Mouse (Mus musculus) left cerebral cortex, adult 2 months (tissue): ENCODE data around the gene Smim17. TPM values are rescaled to one million over a fixed set of nuclear protein-coding genes. Genes with fewer than 3 reads are reported as not detected.
"Not testable (repeated sequence)": the region's sequence is repeated elsewhere in the genome, so short reads cannot be mapped to it uniquely, and the experiment has no call there.

Experiments
- DNase-seq, 2 experiments: peaks; one replicate each; pipeline ENCODE4 v3.0.0; 2021 to 2022; ENCODE audit warnings: low spot score in 2 of 2, mixed read lengths in 1 of 2; ENCODE audit errors: extremely low spot score in 1 of 2
- H3K27ac ChIP-seq: fragments of 200-600 bp; 2 replicates; pipeline ENCODE4 v1.8.1; 2022
- H3K4me3 ChIP-seq: fragments of 200-600 bp; 2 replicates; pipeline ENCODE4 v1.8.1; 2022
- CTCF ChIP-seq: fragments of 200-600 bp; IDR thresholded peaks from 2 replicates; pipeline ENCODE4 v1.8.1; 2022; ENCODE audit warnings: antibody characterized with exemption, mild to moderate bottlenecking, moderate library complexity
- intact Hi-C: fragments of 180-260 bp; cut with DNase I; formaldehyde crosslinking; loops from one replicate; pipeline ENCODE4 v1.15.1; 2025
- total RNA-seq, 2 experiments: library from RNA; stranded (reverse); gene quantifications; 2 replicates each; pipeline ENCODE4 v1.2.3; 2021

Gene Smim17
- total RNA-seq, 2 experiments from 2014 or later, result 15.4 to 17.0 TPM

DNA sequence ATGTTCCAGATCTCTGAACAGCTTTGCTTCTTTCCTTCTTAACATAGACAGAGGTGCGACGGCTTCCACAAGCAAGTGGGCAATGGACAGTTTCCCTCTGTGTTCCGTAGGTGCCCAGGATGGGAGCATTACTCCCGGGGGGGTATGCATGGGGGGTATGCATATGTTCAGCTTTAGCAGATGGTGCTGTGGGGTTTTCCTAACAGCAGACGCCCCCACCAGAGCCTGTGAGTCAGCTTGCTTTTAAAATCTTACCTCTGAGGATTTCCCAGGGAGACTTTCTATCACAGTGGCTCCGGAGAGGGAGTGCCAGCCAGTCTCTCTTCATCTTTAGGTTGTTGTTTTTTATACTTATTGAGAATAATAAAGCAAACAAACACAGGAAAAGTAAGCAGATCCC lies 21.4 kb downstream of the Smim17 start:
- no peak overlapping the region for H3K4me3 ChIP-seq
- no peak overlapping the region for H3K27ac ChIP-seq
- intact Hi-C loops, result loop anchor here (1.0 kb wide), 1 partner anchor 42 kb away; no protein-coding TSS in a partner anchor
- peak; percentile 44 to 49 for DNase-seq
- TF ChIP-seq CTCF, result no peak

DNA sequence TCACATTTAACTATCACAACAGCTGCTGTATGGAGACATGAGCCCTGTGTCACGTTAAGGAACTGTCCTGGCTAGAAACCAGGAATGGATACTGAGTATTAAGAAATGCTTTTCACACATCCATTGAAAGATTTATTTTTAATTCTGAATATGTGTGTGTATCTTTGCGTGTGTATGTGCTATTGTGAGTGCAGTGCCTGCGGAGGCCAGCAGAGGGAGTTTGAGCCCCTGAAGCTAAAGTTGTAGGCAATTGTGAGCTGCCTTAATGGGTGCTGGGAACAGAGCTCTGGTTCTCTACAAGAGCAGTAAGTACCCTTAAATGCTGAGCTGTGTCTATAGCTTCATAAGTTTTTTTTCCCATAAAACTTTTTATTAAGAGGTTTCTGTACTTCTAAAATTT lies 30.9 kb downstream of the Smim17 start:
- intact Hi-C loops, result no loop called here
- TF ChIP-seq CTCF, result peak; percentile 16

DNA sequence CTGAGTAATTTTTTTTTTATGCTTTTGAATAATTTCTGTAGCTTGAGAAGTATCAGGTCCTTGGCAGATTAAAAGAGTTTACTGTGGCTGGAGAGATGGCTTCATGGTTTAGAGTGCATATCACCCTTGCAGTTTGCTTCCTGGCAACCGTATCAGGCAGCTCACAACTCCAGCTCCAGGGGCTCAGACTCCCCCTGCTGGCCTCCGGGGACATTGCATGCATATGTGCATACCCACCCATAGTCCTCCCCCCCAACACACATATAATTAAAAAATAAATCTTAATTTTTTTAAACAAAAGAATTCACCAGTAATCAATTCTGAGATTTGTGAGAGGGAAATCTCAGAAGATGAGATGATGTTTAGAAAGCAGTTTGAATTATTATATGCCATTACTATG lies 31.8 kb downstream of the Smim17 start:
- TF ChIP-seq CTCF, result peak; percentile 55
- no peak for DNase-seq
- no peak overlapping the region for H3K4me3 ChIP-seq
- intact Hi-C loops, result loop anchor here (5.0 kb wide), 3 partner anchors 157 to 852 kb away; no protein-coding TSS in a partner anchor
- H3K27ac ChIP-seq, result no peak overlapping the region

More for the DNA sequence above, 30.9 kb downstream of the Smim17 start:
- DNase-seq, result no peak
- Histone ChIP-seq H3K27ac (no peak overlapping the region), H3K4me3 (no peak overlapping the region)

DNA sequence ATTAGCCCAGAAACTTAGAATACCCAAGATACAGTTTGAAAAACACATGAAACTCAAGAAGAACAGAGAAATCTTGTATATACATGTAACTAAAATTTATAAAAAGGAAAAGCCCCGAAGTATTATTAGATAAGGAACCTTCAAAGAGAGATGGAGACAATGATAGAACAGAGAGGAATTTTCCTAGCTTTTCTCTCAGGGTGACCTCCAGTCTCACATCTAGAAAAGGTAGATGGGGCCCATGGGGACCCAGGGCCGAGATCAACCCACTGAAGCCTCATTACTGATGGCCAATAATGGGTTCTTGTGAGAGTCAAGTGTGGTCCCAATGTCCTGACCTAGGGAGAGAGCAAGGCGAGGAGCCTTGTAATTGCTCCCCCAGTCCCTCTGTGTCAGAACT lies 39.9 kb downstream of the Smim17 start, which contains the start of gene Olfr1344:
Olfr1344 (plus strand) TSS at position 301 of the 400 bp plus-strand sequence.
- no peak within 1 kb of the TSS for H3K27ac ChIP-seq
- H3K4me3 ChIP-seq, result no peak within 1 kb of the TSS
- TF ChIP-seq CTCF, result no peak
- DNase-seq, result no peak
- intact Hi-C loops, result no loop called here

DNA sequence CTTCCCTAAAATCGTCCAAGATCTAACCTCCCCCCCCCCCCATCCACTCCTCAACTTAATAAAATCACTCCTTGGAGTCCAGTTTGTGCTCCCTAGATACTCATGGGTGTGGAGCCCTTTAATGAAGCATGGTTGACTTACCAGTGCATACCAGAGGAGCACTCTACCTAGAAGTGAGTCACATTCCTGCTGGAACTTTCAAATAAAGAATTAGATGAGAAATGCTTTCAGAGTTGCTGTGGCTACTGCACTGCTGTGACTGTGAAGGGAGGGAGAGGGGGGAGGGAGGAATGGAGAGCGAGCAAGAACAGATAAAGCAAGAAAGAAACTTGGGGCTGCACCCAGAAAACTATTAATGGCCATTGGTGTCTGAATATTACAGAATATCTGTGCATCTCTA lies 42.7 kb downstream of the Smim17 start:
- no peak for DNase-seq
- no peak overlapping the region for H3K27ac ChIP-seq
- intact Hi-C loops, result no loop called here
- H3K4me3 ChIP-seq, result no peak overlapping the region
- TF ChIP-seq CTCF, result no peak

DNA sequence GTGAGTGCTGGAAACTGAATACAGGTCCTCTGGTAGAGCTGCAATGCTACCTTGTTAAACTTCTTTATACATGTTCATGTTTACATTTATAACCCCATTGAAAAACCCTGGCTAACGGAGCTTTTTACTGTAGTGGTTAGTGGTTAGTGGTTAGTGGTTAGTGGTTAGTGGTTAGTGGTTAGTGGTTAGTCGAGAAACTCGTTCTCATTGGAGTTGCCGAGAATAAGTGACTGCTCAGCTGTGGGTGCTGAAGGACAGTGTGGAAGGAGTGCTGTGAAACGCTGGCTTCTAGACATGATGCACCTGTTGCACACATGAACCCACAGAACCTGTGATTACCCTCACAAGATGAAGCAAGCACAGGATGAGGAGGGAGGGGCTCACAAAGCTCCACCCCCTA lies 49.3 kb downstream of the Smim17 start:
- TF ChIP-seq CTCF, result no peak
- intact Hi-C loops, result no loop called here
- no peak overlapping the region for H3K27ac ChIP-seq
- no peak overlapping the region for H3K4me3 ChIP-seq
- no peak for DNase-seq

DNA sequence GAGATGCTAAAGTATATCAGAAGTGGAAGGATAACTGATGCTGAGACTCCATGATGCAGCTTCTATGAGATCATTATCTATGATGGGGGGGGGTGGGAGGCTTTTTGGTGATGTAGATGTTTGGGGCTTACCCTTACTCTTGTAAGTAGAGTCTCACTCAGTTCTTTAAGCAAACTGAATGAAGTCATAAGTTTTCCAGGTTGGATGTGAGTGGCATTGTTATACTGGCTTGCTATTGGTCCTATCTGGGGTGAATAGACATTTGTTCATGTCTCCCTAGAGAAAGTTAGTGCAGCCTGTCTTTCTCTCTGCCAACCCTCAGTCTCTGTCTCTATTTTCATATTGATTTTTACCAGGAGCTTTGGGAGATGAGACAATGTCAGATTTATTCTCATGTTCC lies 57.4 kb downstream of the Smim17 start, which contains the start of gene Olfr1336:
Olfr1336 (plus strand) TSS at position 301 of the 400 bp plus-strand sequence.
- no peak for DNase-seq
- intact Hi-C loops, result no loop called here
- TF ChIP-seq CTCF, result no peak
- H3K4me3 ChIP-seq, result no peak within 1 kb of the TSS
- H3K27ac ChIP-seq, result no peak within 1 kb of the TSS

DNA sequence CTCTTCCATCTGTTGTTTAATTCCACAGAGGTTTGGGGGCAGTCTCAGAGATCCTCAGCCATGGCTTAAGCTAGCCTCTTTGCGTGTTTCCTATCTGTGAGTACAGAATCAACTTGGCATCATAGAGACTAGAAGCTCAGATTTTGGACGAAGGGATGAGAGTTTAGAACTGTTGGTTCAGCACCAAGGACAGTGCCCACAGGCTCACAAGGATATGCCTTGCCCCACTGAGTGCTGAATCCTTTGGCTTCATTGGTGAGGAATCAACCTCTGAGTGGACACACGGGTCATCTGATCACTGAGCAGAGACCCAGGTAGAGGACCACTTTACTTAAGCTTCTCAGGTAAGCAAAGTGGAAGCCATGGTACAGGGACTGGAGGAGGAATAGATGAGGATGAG lies 57.9 kb downstream of the Smim17 start:
- H3K27ac ChIP-seq, result no peak overlapping the region
- no peak overlapping the region for H3K4me3 ChIP-seq
- intact Hi-C loops, result no loop called here
- no peak for TF ChIP-seq CTCF
- DNase-seq, result no peak

DNA sequence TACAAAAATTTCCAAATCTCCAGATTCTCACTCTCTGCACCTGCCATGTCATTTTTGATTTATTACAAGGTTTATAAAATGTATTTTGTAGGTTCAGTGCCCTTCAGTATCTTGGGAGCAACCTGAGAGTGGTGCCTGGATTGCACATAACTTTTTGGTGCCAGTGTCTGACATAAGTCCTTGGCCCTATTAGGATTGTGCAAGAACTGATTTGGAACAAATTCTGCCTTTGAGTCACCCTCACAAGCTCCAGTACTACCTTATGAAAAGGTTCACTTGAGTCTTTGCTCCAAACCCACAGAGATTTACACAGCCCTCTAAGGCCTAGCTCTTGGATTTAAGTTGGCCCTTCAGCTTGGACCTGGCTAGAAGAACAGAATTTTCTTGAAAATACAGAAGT lies 68.4 kb downstream of the Smim17 start, which contains the start of gene Olfr1346:
Olfr1346 (plus strand) TSS at position 151 of the 400 bp plus-strand sequence.
- DNase-seq, result no peak
- Histone ChIP-seq H3K27ac (no peak within 1 kb of the TSS), H3K4me3 (no peak within 1 kb of the TSS)
- intact Hi-C loops, result no loop called here
- TF ChIP-seq CTCF, result no peak

DNA sequence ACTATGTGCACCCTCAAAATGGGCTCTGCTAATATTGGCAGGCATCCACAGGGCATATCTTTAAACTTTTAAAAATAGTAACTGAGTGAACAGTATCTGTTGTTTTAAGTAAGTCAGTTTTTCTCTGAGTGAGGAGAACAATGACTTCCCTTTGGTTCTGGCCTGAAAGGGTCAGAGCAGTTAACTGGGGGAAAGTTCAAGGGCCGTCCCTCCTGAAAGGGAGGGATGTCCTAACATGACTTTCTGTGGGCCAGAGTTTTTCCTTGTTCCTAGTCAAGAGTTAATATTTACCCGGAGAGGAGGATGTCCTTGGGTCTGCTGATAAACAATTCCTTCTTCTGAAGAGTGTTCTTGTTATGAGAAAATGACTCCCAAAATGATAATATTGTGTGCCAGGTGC lies 79.1 kb downstream of the Smim17 start:
- intact Hi-C loops, DNase-seq, H3K27ac ChIP-seq: not testable (repeated sequence)

More for the DNA sequence above, 79.1 kb downstream of the Smim17 start:
- H3K4me3 ChIP-seq, result not testable (repeated sequence)

Other genes starting within 250 kb of the Smim17 start
- 10 to 100 TPM; 27.8 to 30.2 TPM for gene Zfp787, start 242.7 kb upstream of the Smim17 start, total RNA-seq
- 10 to 100 TPM; 62.0 to 66.7 TPM for gene Zfp444, start 226.5 kb upstream of the Smim17 start, total RNA-seq
- not detected for gene Galp, start 201.6 kb upstream of the Smim17 start, total RNA-seq
- gene Zscan5b, start 176.4 kb upstream of the Smim17 start, total RNA-seq, result not detected
- not detected for gene Epp13, start 146.0 kb upstream of the Smim17 start, total RNA-seq
- gene Zfp667, start 112.1 kb upstream of the Smim17 start, total RNA-seq, result 10 to 100 TPM; 12.8 to 14.1 TPM
- gene Zfp583, start 67.4 kb upstream of the Smim17 start, total RNA-seq, result 10 to 100 TPM; 11.6 to 13.8 TPM
- gene Gm3854, start 55.0 kb upstream of the Smim17 start, total RNA-seq, result 1 to 10 TPM; 6.0 to 6.8 TPM
- 1 to 10 TPM; 4.5 to 4.7 TPM for gene Zfp78, start 35.4 kb upstream of the Smim17 start, total RNA-seq
- 1 to 10 TPM; 5.2 to 7.4 TPM for gene Zfp28, start 15.4 kb upstream of the Smim17 start, total RNA-seq
- gene Gm20715, start 11.6 kb downstream of the Smim17 start, total RNA-seq, result under 1 TPM; 0.18 to 0.19 TPM
- gene Olfr1344, start 40.0 kb downstream of the Smim17 start, total RNA-seq, result 1 to 10 TPM in 1 of 2 experiments, under 1 TPM in 1; 0.82 to 1.5 TPM
- gene Olfr1336, start 57.5 kb downstream of the Smim17 start, total RNA-seq, result under 1 TPM in 1 of 2 experiments, not detected in 1; 0.07 TPM
- gene Olfr1346, start 68.4 kb downstream of the Smim17 start, total RNA-seq, result not detected
- gene Olfr5, start 88.2 kb downstream of the Smim17 start, total RNA-seq, result not detected
- not detected for gene Olfr1347, start 101.0 kb downstream of the Smim17 start, total RNA-seq
- not detected for gene Olfr1348, start 110.0 kb downstream of the Smim17 start, total RNA-seq
- not detected for gene Olfr1349, start 124.2 kb downstream of the Smim17 start, total RNA-seq
- gene Olfr1350, start 166.1 kb downstream of the Smim17 start, total RNA-seq, result not detected